Mouse (Mus musculus) hindbrain, embryonic 10.5 days (tissue): ENCODE results near the gene Gsn. TPM values are rescaled to one million over a fixed set of nuclear protein-coding genes. Genes with fewer than 3 reads are reported as not detected.

Experiments
- DNase-seq: peaks from one replicate; pipeline ENCODE4 v3.0.0-alpha.2; 2017; ENCODE audit warnings: low spot score
- H3K27ac ChIP-seq: fragments of 300-500 bp; sonication (generic); 2 replicates; pipeline ENCODE4 v1.5.1; 2016; ENCODE audit warnings: mild to moderate bottlenecking, moderate library complexity
- H3K27me3 ChIP-seq: fragments of 300-500 bp; sonication (generic); 2 replicates; pipeline ENCODE4 v1.6.1; 2016; ENCODE audit warnings: mild to moderate bottlenecking; ENCODE audit not compliant: poor library complexity, insufficient read depth, severe bottlenecking
- H3K36me3 ChIP-seq: fragments of 300-500 bp; sonication (generic); 2 replicates; pipeline ENCODE4 v1.6.1; 2016; ENCODE audit warnings: mild to moderate bottlenecking, moderate library complexity
- H3K4me1 ChIP-seq: fragments of 300-500 bp; sonication (generic); replicated peaks from 2 replicates; pipeline ENCODE4 v1.6.1; 2016; ENCODE audit warnings: mild to moderate bottlenecking
- H3K4me3 ChIP-seq: fragments of 300-500 bp; sonication (generic); 2 replicates; pipeline ENCODE4 v1.5.1; 2016; ENCODE audit warnings: mild to moderate bottlenecking, moderate library complexity
- H3K9me3 ChIP-seq: fragments of 300-500 bp; sonication (generic); 2 replicates; pipeline ENCODE4 v1.6.1; 2016; ENCODE audit warnings: mild to moderate bottlenecking, moderate library complexity
- WGBS: fragments of 180-500 bp; shearing (Covaris S2); methylation state at CpG from one replicate; pipeline ENCODE4 v1.1.7; 2016; 5-methylcytosine and 5-hydroxymethylcytosine counted together
- polyA plus RNA-seq: library from polyadenylated mRNA; unstranded; fragments of >200 nt; fragmentation: Nextera tagmentation; extraction: Ambion mirVana; gene quantifications from 2 replicates; pipeline ENCODE4 v1.2.1, GENCODE M21; 2016

Gene Gsn
- polyA plus RNA-seq, 1 experiment from 2014 or later = 33.7 TPM

- peaks cover 6% of the 10 kb centered on the region; the same call in 1 of the 2 replicates for H3K27me3 ChIP-seq
- peak; percentile 71 for DNase-seq
- peaks cover 57% of the 10 kb centered on the region for H3K4me1 ChIP-seq
- H3K4me3 ChIP-seq = no peak overlapping the region
- no peaks in the 10 kb centered on the region for H3K36me3 ChIP-seq
- 14% methylated on average over 10 of the region's 10 CpGs for WGBS
- no peaks in the 10 kb centered on the region for H3K9me3 ChIP-seq
- peak overlapping the region; percentile 6; the same call in 1 of the 2 replicates for H3K27ac ChIP-seq
These were observed 14.4 kb downstream of the Gsn start for GRCm38 (mm10) chr2:35270531-35270984.

- Histone ChIP-seq H3K27me3 (peaks cover 6% of the 10 kb centered on the region; the same call in 1 of the 2 replicates), H3K9me3 (no peaks in the 10 kb centered on the region), H3K36me3 (no peaks in the 10 kb centered on the region), H3K4me3 (no peak overlapping the region), H3K4me1 (peaks cover 48% of the 10 kb centered on the region), H3K27ac (no peak overlapping the region)
- DNase-seq = no peak
- WGBS = 72% methylated on average over 2 of the region's 2 CpGs
These were observed 15.6 kb downstream of the Gsn start for GRCm38 (mm10) chr2:35271817-35272216.

- H3K9me3 ChIP-seq = no peaks in the 10 kb centered on the region
- no peaks in the 10 kb centered on the region for H3K36me3 ChIP-seq
- no peak overlapping the region for H3K4me3 ChIP-seq
- H3K27ac ChIP-seq = no peak overlapping the region
- DNase-seq = no peak
- peaks cover 6% of the 10 kb centered on the region; the same call in 1 of the 2 replicates for H3K27me3 ChIP-seq
- peaks cover 38% of the 10 kb centered on the region for H3K4me1 ChIP-seq
- 85% methylated on average over 6 of the region's 6 CpGs for WGBS
These were observed 16.7 kb downstream of the Gsn start for GRCm38 (mm10) chr2:35272881-35273280.

- peak; percentile 29 for DNase-seq
- Histone ChIP-seq H3K27ac (peak overlapping the region; percentile 73), H3K36me3 (no peaks in the 10 kb centered on the region), H3K27me3 (peaks cover 6% of the 10 kb centered on the region; the same call in 1 of the 2 replicates), H3K4me3 (no peak overlapping the region), H3K4me1 (peaks cover 35% of the 10 kb centered on the region), H3K9me3 (no peaks in the 10 kb centered on the region)
- WGBS = 44% methylated on average over 2 of the region's 2 CpGs
These were observed 17.4 kb downstream of the Gsn start for GRCm38 (mm10) chr2:35273536-35273935.

- Histone ChIP-seq H3K4me1 (peaks cover 20% of the 10 kb centered on the region), H3K36me3 (no peaks in the 10 kb centered on the region), H3K4me3 (no peak overlapping the region), H3K27ac (no peak overlapping the region), H3K27me3 (peaks cover 22% of the 10 kb centered on the region), H3K9me3 (no peaks in the 10 kb centered on the region)
- WGBS = 85% methylated on average over 3 of the region's 3 CpGs
- DNase-seq = no peak
These were observed 21.5 kb downstream of the Gsn start for GRCm38 (mm10) chr2:35277686-35278085.

GRCm38 (mm10) chr2:35278371-35279210 lies 22.4 kb downstream of the Gsn start:
- DNase-seq = no peak
- Histone ChIP-seq H3K9me3 (no peaks in the 10 kb centered on the region), H3K27ac (no peak overlapping the region), H3K27me3 (peaks cover 31% of the 10 kb centered on the region), H3K36me3 (no peaks in the 10 kb centered on the region), H3K4me1 (peaks cover 18% of the 10 kb centered on the region), H3K4me3 (no peak overlapping the region)
- WGBS = 83% methylated on average over 7 of the region's 7 CpGs

- Histone ChIP-seq H3K4me1 (peaks cover 14% of the 10 kb centered on the region), H3K36me3 (no peaks in the 10 kb centered on the region), H3K9me3 (no peaks in the 10 kb centered on the region), H3K27me3 (peaks cover 45% of the 10 kb centered on the region), H3K4me3 (no peak overlapping the region), H3K27ac (no peak overlapping the region)
- 64% methylated on average over 3 of the region's 3 CpGs for WGBS
- no peak for DNase-seq
These were observed 23.8 kb downstream of the Gsn start for GRCm38 (mm10) chr2:35280001-35280400.

GRCm38 (mm10) chr2:35282214-35282613 lies 26.0 kb downstream of the Gsn start:
- H3K27me3 ChIP-seq = peaks cover 49% of the 10 kb centered on the region
- no peaks in the 10 kb centered on the region for H3K36me3 ChIP-seq
- no peaks in the 10 kb centered on the region for H3K9me3 ChIP-seq
- H3K27ac ChIP-seq = 0 out of 2 replicates have a peak overlapping the region, but pooled peaks have one; percentile 14
- peak; percentile 35 for DNase-seq
- peak overlapping the region; percentile 49 for H3K4me3 ChIP-seq
- WGBS = 3% methylated on average over 32 of the region's 32 CpGs
- H3K4me1 ChIP-seq = peaks cover 14% of the 10 kb centered on the region

- no peak overlapping the region for H3K27ac ChIP-seq
- H3K4me3 ChIP-seq = no peak overlapping the region
- peaks cover 49% of the 10 kb centered on the region for H3K27me3 ChIP-seq
- H3K9me3 ChIP-seq = no peaks in the 10 kb centered on the region
- DNase-seq = no peak
- WGBS = 82% methylated on average over 4 of the region's 4 CpGs
- peaks cover 14% of the 10 kb centered on the region for H3K4me1 ChIP-seq
- no peaks in the 10 kb centered on the region for H3K36me3 ChIP-seq
These were observed 27.8 kb downstream of the Gsn start for GRCm38 (mm10) chr2:35283997-35284396.

- WGBS = 80% methylated on average over 5 of the region's 5 CpGs
These were observed 29.0 kb downstream of the Gsn start for GRCm38 (mm10) chr2:35285209-35285608.

GRCm38 (mm10) chr2:35287017-35287620 lies 30.9 kb downstream of the Gsn start:
- no peak for DNase-seq
- no peaks in the 10 kb centered on the region for H3K36me3 ChIP-seq
- peaks cover 33% of the 10 kb centered on the region for H3K27me3 ChIP-seq
- H3K4me1 ChIP-seq = peaks cover 12% of the 10 kb centered on the region
- no peaks in the 10 kb centered on the region for H3K9me3 ChIP-seq
- WGBS = 82% methylated on average over 12 of the region's 12 CpGs
- H3K4me3 ChIP-seq = no peak overlapping the region
- no peak overlapping the region for H3K27ac ChIP-seq

More at GRCm38 (mm10) chr2:35285209-35285608, 29.0 kb downstream of the Gsn start:
- no peak for DNase-seq
- no peaks in the 10 kb centered on the region for H3K36me3 ChIP-seq
- peaks cover 14% of the 10 kb centered on the region for H3K4me1 ChIP-seq
- no peaks in the 10 kb centered on the region for H3K9me3 ChIP-seq
- H3K4me3 ChIP-seq = no peak overlapping the region
- peaks cover 49% of the 10 kb centered on the region for H3K27me3 ChIP-seq
- no peak overlapping the region for H3K27ac ChIP-seq

- no peak overlapping the region for H3K27ac ChIP-seq
- H3K9me3 ChIP-seq = no peaks in the 10 kb centered on the region
- H3K36me3 ChIP-seq = no peaks in the 10 kb centered on the region
- 46% methylated on average over 13 of the region's 13 CpGs for WGBS
- peaks cover 15% of the 10 kb centered on the region for H3K27me3 ChIP-seq
- peak; percentile 79 for DNase-seq
- H3K4me1 ChIP-seq = no peaks in the 10 kb centered on the region
- H3K4me3 ChIP-seq = no peak overlapping the region
These were observed 32.8 kb downstream of the Gsn start for GRCm38 (mm10) chr2:35288758-35289635.
